Mouse (Mus musculus) hindbrain, embryonic 11.5 days (tissue): Measurements from ENCODE around the gene Cct4. TPM values are rescaled to one million over a fixed set of nuclear protein-coding genes. Genes with fewer than 3 reads are reported as not detected.
A peak's percentile ranks its signal among the peaks of the same experiment; 100 is the strongest.

Experiments
- ATAC-seq: fragments of 200-750 bp; cut with Nextera tagmentation; 2 replicates; pipeline ENCODE4 v1.8.0; 2017; ENCODE audit warnings: mild to moderate bottlenecking, moderate TSS enrichment, moderate library complexity; ENCODE audit not compliant: low FRiP score
- DNase-seq: peaks from one replicate; pipeline ENCODE4 v3.0.0-alpha.2; 2015; ENCODE audit warnings: low spot score
- H3K27ac ChIP-seq: fragments of 300-500 bp; sonication (generic); 2 replicates; pipeline ENCODE4 v1.5.1; 2014; ENCODE audit warnings: mild to moderate bottlenecking, low read depth, low read length
- H3K27me3 ChIP-seq: fragments of 300-500 bp; sonication (generic); 2 replicates; pipeline ENCODE4 v1.6.1; 2014; ENCODE audit warnings: mild to moderate bottlenecking, low read length, moderate library complexity, mixed read lengths; ENCODE audit not compliant: control insufficient read depth, insufficient read depth
- H3K36me3 ChIP-seq: fragments of 300-500 bp; sonication (generic); 2 replicates; pipeline ENCODE4 v1.6.1; 2014; ENCODE audit warnings: mild to moderate bottlenecking, low read length, moderate library complexity, mixed read lengths; ENCODE audit not compliant: control insufficient read depth, insufficient read depth
- H3K4me1 ChIP-seq: fragments of 300-500 bp; sonication (generic); replicated peaks from 2 replicates; pipeline ENCODE4 v1.6.1; 2014; ENCODE audit warnings: low read length, mixed read lengths; ENCODE audit not compliant: control insufficient read depth, insufficient read depth
- H3K4me2 ChIP-seq: fragments of 300-500 bp; sonication (generic); replicated peaks from 2 replicates; pipeline ENCODE4 v1.6.1; 2014; ENCODE audit warnings: mild to moderate bottlenecking, low read depth, low read length
- H3K4me3 ChIP-seq: fragments of 300-500 bp; sonication (generic); 2 replicates; pipeline ENCODE4 v1.5.1; 2014; ENCODE audit warnings: low read depth, low read length
- H3K9ac ChIP-seq: fragments of 300-500 bp; sonication (generic); 2 replicates; pipeline ENCODE4 v1.6.1; 2014; ENCODE audit warnings: low read depth, low read length
- H3K9me3 ChIP-seq: fragments of 300-500 bp; sonication (generic); 2 replicates; pipeline ENCODE4 v1.6.1; 2016; ENCODE audit warnings: low read length; ENCODE audit not compliant: control insufficient read depth
- WGBS: fragments of 180-500 bp; shearing (Covaris S2); extraction: QIAGEN DNeasy Blood & Tissue Kit; methylation state at CpG from one replicate; pipeline ENCODE4 v1.1.7; 2014; 5-methylcytosine and 5-hydroxymethylcytosine counted together
- polyA plus RNA-seq: library from polyadenylated mRNA; unstranded; fragments of >200 nt; fragmentation: Nextera tagmentation; extraction: Ambion mirVana; gene quantifications from 2 replicates; pipeline ENCODE4 v1.2.1, GENCODE M21; 2014

Gene Cct4
- polyA plus RNA-seq: 446 and 457 TPM in 2 replicates

- Histone ChIP-seq H3K4me2 (peak within 1 kb of the TSS; percentile 76), H3K27ac (peak within 1 kb of the TSS; percentile 90), H3K27me3 (no peaks in the 10 kb centered on the region), H3K36me3 (peaks cover 2% of the 10 kb centered on the region; the same call in 1 of the 2 replicates), H3K4me3 (peak within 1 kb of the TSS; percentile 96), H3K9me3 (no peaks in the 10 kb centered on the region), H3K9ac (peak within 1 kb of the TSS; percentile 93), H3K4me1 (peaks cover 3% of the 10 kb centered on the region; the same call in 1 of the 2 replicates)
- WGBS: 0% methylated on average over 66 of the region's 66 CpGs
- peak; percentile 94 for DNase-seq
- peak; percentile 100 for ATAC-seq
Measured at GRCm38 (mm10) chr11:22990393-22991126, at the start of gene Cct4. Gene Cct4, plus strand, starts transcription at chr11:22990519.

- Histone ChIP-seq H3K4me3 (no peak overlapping the region), H3K27me3 (no peaks in the 10 kb centered on the region), H3K4me1 (no peaks in the 10 kb centered on the region), H3K9me3 (no peaks in the 10 kb centered on the region), H3K27ac (no peak overlapping the region), H3K36me3 (no peaks in the 10 kb centered on the region), H3K4me2 (no peak overlapping the region), H3K9ac (no peak overlapping the region)
- WGBS: 83% methylated on average over 1 of the region's 1 CpGs
- ATAC-seq (no peak), DNase-seq (no peak)
Measured at GRCm38 (mm10) chr11:22949101-22949500, 41.2 kb upstream of the Cct4 start.

GRCm38 (mm10) chr11:22950131-22950530 is 40.2 kb upstream of the Cct4 start:
- Histone ChIP-seq H3K27ac (no peak overlapping the region), H3K4me3 (no peak overlapping the region), H3K36me3 (no peaks in the 10 kb centered on the region), H3K27me3 (no peaks in the 10 kb centered on the region), H3K9me3 (no peaks in the 10 kb centered on the region), H3K4me1 (no peaks in the 10 kb centered on the region), H3K9ac (no peak overlapping the region), H3K4me2 (no peak overlapping the region)
- 93% methylated on average over 6 of the region's 6 CpGs for WGBS
- DNase-seq (no peak), ATAC-seq (no peak)

- no peak overlapping the region for H3K9ac ChIP-seq
- H3K9me3 ChIP-seq: no peaks in the 10 kb centered on the region
- H3K36me3 ChIP-seq: no peaks in the 10 kb centered on the region
- no peak overlapping the region for H3K4me3 ChIP-seq
- H3K4me1 ChIP-seq: no peaks in the 10 kb centered on the region
- no peak overlapping the region for H3K27ac ChIP-seq
- H3K27me3 ChIP-seq: no peaks in the 10 kb centered on the region
- WGBS: 93% methylated on average over 7 of the region's 7 CpGs
- no peak for DNase-seq
- no peak for ATAC-seq
- no peak overlapping the region for H3K4me2 ChIP-seq
Measured at GRCm38 (mm10) chr11:22952668-22953067, 37.7 kb upstream of the Cct4 start.

- DNase-seq (no peak), ATAC-seq (no peak)
- Histone ChIP-seq H3K9ac (no peak overlapping the region), H3K4me1 (no peaks in the 10 kb centered on the region), H3K27ac (no peak overlapping the region), H3K4me3 (no peak overlapping the region), H3K4me2 (no peak overlapping the region), H3K36me3 (no peaks in the 10 kb centered on the region), H3K27me3 (no peaks in the 10 kb centered on the region), H3K9me3 (no peaks in the 10 kb centered on the region)
- WGBS: 98% methylated on average over 6 of the region's 6 CpGs
Measured at GRCm38 (mm10) chr11:22956346-22956745, 34.0 kb upstream of the Cct4 start.

GRCm38 (mm10) chr11:22956830-22957229 is 33.5 kb upstream of the Cct4 start:
- H3K4me1 ChIP-seq: no peaks in the 10 kb centered on the region
- H3K27me3 ChIP-seq: no peaks in the 10 kb centered on the region
- no peak overlapping the region for H3K9ac ChIP-seq
- H3K4me3 ChIP-seq: no peak overlapping the region
- no peaks in the 10 kb centered on the region for H3K36me3 ChIP-seq
- H3K27ac ChIP-seq: no peak overlapping the region
- no peak for ATAC-seq
- DNase-seq: peak; percentile 10
- H3K4me2 ChIP-seq: no peak overlapping the region
- H3K9me3 ChIP-seq: no peaks in the 10 kb centered on the region
- 69% methylated on average over 4 of the region's 4 CpGs for WGBS

- H3K4me2 ChIP-seq: no peak overlapping the region
- WGBS: 95% methylated on average over 4 of the region's 4 CpGs
Measured at GRCm38 (mm10) chr11:22957791-22958374, 32.4 kb upstream of the Cct4 start.

GRCm38 (mm10) chr11:22962101-22962500 is 28.2 kb upstream of the Cct4 start:
- no peaks in the 10 kb centered on the region for H3K9me3 ChIP-seq
- ATAC-seq (no peak), DNase-seq (no peak)
- H3K9ac ChIP-seq: no peak overlapping the region
- no peak overlapping the region for H3K27ac ChIP-seq
- 92% methylated on average over 1 of the region's 1 CpGs for WGBS
- H3K27me3 ChIP-seq: no peaks in the 10 kb centered on the region
- H3K4me1 ChIP-seq: no peaks in the 10 kb centered on the region
- H3K36me3 ChIP-seq: no peaks in the 10 kb centered on the region
- no peak overlapping the region for H3K4me3 ChIP-seq
- H3K4me2 ChIP-seq: no peak overlapping the region

More at GRCm38 (mm10) chr11:22957791-22958374, 32.4 kb upstream of the Cct4 start:
- no peak overlapping the region for H3K4me3 ChIP-seq
- H3K27me3 ChIP-seq: no peaks in the 10 kb centered on the region
- H3K36me3 ChIP-seq: no peaks in the 10 kb centered on the region
- H3K4me1 ChIP-seq: no peaks in the 10 kb centered on the region
- H3K9me3 ChIP-seq: no peaks in the 10 kb centered on the region
- H3K9ac ChIP-seq: no peak overlapping the region
- no peak for ATAC-seq
- no peak overlapping the region for H3K27ac ChIP-seq
- DNase-seq: no peak

- Histone ChIP-seq H3K4me1 (no peaks in the 10 kb centered on the region), H3K27ac (no peak overlapping the region), H3K9me3 (no peaks in the 10 kb centered on the region), H3K27me3 (no peaks in the 10 kb centered on the region), H3K9ac (no peak overlapping the region), H3K4me2 (no peak overlapping the region), H3K36me3 (0 out of 2 replicates have a peak, but pooled peaks cover 2% of the 10 kb centered on the region), H3K4me3 (no peak overlapping the region)
- DNase-seq (no peak), ATAC-seq (no peak)
- 79% methylated on average over 4 of the region's 4 CpGs for WGBS
Measured at GRCm38 (mm10) chr11:22964401-22964800, 25.9 kb upstream of the Cct4 start.
